Mouse (Mus musculus): Measurements from ENCODE around the gene Gstt3.

Gstt3 gene

DNA sequence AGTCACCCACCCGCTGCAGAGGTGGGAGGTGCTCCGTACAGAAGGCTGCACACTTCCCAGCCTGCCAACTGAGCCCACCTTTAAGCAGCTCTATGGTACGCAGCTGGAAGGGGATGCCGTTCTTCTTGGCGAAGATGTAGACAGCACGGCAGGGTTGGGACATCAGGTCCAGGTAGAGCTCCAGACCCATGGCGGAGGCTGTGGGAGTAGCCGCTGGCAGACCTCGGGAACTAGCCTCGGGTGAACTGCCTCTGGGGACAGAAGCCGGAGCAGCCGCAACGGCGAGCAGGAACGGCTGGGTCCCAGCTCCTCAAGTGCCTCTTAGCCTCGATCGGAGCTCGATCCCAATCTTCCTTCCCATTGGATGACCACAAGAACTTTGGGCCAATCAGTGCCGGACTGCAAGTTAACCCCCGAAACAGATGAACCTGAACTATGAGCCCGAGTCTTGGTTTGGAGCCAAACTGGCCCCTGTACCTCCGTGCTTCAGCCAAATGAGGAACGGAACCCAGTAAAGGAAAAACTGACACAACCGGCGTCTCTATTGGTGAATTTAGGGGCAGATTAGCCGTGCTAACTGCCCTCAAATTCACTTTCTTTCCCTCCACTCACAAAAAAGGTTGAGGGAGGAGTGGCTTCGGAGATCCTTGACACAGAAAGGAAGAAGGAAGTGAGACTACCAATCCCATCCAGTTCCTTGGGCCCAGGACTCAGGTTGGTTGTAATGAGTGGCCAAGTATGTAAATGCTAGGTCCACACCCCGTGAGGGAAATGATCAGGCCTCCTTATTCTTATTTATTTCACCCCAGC, at the start of gene Gstt3, which contains the start of gene Gm20441:
Gstt3 (minus strand) TSS at position 646 of the 810 bp plus-strand sequence.
Gm20441 (minus strand) TSS at position 186 of the 810 bp plus-strand sequence.
- DNase-seq (ENCODE audit: low read depth, low spot score): no peak

DNA sequence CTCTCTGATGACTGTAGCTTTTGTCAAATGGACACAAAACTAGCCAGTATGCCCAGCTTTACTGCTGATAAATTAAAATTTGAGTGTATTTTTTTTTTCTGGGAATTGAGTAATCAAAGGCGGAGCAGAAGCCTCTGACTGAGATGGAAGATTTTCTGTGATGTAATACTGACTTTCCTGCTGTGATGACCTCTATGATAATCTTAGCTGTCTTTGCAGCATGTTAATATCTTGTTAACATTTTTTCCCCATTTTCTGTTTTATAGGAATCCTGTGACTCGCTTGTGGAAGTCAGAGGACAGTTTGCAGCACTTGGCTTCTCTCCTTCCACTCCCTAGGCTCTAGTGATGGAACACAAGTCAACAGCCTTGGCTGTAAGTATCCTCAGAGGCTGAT, 49.1 kb upstream of the Gstt3 start:
- no peak for DNase-seq (ENCODE audit: low read depth, low spot score)

DNA sequence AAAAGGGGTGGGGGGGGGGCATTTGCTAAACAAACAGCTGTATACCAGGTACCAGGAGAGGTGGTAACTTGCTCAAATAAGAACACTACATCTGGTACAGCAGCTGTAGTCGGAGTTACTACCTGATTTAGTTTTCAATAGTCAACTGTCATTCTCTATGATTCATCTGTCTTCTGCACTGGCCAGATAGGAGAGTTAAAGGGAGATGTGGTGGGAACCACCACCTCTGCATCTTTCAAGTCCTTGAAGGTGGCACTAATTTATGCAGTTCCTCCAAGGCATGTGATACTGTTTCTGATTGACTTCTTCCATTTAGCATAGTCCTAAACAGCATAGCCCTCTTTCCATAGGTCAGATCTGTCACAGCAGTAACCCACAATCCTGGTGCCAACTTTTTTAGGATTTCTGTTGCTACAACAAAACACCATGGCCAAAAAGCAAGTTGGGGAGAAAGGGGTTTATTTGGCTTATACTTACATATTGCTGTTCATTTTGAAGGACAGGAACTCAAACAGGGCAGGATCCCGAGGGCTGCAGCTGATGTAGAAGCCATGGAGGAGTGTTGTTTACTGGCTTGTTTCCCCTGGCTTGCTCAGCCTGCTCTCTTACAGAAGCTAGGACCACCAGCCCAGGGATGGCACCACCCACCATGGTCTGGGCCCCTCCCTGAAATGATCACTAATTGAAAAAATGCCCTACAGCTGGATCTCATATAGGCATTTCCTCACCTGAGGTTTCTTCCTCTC, 48.5 kb upstream of the Gstt3 start:
- DNase-seq (ENCODE audit: low read depth, low spot score): no peak

DNA sequence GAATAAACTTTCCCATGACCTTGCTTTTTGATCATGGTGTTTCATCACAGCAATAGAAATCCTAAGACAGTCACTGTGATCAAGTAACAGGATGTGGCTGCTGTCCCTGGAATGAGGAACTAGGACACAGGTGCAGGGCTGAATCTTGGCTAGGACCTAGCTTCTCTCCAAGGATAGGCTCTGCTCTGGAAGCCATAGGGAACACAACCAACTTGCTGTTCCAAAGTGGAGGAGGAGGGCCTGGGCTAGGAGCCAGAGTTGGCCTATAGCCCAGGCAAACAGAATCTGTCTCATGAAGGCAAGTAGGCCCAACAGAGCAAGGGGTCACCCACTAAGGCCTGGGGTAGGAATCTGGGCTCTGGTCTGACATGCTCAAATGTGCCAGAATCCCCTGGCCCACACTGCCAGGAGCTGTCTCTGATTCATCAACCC, 47.3 kb upstream of the Gstt3 start:
- no peak for DNase-seq (ENCODE audit: low read depth, low spot score)

DNA sequence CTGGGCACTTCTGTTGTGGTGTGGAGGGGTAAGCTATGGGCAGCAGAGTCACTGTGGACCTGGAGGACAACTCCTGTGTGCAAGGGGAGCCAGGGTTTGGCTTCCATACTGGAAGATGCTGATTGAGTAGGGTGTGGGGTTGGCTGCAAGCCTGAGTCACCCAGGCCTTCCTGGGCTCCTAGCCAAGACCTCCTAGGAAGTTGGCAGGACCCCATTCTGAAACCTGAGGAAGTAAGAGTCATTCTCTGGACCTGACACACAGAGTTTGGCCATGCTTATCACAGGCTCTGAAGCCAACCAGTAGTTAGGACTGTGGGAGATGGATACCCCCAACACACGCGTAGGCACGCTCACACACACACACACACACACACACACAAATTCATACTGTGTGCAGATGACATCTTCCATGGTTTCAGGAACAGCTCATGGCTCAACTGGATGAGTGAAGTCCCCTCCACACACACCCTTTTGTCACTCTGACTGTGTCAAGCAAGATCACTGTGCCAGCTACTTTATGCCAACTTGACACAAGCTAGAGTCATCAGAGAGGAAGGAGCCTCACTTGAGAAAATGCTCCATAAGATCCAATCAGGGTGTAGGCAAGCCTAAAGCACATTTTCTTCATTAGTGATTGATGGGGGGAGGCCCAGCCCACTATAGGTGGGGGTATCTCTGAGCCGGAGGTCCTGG, 46.6 kb upstream of the Gstt3 start:
- DNase-seq (ENCODE audit: low read depth, low spot score): no peak

DNA sequence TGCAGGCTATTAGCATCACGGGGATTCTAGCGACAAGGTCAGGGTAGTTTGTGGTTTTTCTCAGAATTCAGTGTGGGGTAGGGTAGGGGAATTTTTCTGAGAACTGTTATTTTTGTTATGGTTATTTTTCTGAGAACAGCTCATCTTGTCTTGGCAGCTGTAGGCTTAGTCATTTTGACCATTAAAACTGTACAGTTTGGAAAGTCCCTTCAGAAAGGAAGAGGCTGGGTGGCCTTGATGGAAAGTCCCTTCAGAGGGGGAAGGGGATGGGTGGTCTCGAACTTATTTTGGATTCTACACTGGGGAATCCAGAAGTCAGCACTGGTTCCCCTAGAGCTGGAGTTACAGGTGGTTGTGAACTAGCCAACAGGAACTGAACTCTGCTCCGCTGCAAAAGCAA, 43.3 kb upstream of the Gstt3 start:
- DNase-seq (ENCODE audit: low read depth, low spot score): no peak

DNA sequence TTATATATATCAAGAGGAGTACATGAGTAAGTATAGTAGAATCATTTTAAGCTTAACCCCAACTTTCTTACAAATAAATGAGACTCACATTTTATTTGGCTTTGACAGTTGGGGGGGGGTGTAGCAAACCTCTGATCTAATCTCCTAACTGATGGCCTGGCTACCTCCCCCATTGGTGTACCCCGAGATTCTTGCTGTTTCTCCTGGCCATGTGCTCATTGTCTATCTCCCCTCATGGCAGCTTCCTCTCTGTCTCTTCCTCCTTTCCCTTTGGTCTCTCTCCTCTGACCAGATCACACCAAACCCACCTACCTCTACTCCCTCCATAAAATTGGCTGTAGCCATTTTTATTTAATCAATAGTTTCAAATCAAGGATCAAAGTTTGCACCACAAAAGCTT, 42.6 kb upstream of the Gstt3 start:
- no peak for DNase-seq (ENCODE audit: low read depth, low spot score)

DNA sequence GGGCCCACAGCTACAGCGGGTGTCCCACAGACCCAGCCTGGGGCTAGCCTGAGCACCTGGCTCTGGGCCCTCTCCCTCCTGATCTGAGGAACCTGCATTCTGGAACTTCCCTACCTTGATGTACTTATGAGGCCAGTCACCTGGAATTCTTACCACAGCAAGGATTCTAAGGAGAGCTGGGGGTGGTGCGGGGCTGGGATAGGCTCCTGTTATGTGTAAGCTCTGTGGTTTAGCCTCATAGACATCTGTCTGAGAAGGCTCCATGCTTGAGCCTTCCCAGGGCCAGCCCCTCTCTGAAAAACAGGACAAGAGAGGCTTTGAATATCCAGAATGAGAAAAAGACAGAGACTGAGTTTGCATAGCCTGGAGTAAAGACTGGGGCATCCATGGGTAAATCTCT, 41.2 kb upstream of the Gstt3 start, which contains the start of gene Gstt4:
Gstt4 (minus strand) TSS at position 101 of the 400 bp plus-strand sequence.
- DNase-seq (ENCODE audit: low read depth, low spot score): no peak

DNA sequence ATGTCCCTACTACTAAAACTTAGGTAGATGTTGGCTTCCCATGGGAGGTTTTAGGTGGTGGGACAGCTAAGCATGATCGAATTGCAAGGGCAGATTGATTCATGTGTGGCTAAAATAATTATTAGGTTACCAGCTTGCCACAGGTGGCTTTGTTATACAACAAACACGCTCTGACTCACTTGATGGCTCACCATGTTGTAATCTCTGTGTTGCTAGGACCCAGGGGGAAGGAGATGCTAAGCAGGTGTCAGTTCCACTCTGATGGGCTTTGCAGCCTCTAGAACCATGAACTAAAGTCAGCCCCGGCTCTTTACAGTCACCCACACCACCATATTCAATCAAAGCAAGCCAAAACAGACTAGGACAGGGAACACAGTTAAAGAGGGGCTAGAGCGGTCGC, 38.7 kb upstream of the Gstt3 start:
- DNase-seq (ENCODE audit: low read depth, low spot score): no peak

DNA sequence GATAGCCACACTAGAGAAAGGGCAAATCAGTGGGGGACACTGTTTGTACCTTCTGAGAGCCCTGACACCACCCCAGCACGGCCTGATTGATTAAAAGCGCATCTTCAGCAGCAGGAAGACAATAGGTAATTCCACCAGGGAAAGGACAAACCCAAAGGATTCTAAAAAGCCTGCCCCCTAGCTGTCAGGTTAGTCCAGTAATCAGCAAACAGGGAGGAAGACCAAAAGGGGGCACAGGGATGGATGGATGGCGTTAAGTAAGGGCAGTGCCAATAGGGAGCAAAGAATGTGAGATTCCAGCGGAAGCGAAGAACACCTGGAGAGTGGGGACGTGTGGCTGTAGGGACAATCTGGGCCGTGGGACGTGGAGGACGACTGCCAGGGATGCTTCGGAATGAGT, 37.4 kb upstream of the Gstt3 start:
- DNase-seq (ENCODE audit: low read depth, low spot score): no peak

DNA sequence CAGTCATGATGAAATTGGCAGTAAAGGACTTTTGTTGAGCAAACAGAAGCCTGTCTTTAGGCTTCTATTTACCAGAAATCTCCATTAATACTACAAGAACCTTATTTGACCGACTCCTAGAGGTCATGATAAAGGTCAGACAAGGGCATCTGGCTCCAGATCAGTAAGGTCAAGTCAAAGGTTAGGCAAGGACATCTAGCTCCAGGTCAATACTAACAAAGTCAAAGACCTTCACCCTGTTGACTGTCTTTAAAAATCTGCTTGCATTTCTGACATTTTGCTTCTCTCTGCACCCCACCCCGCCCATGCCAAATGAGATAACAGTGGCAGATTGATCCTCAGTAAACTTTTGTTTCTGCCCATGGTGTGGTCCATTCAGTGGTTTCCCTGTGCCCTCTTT, 23.0 kb upstream of the Gstt3 start:
- no peak for DNase-seq (ENCODE audit: low read depth, low spot score)

DNA sequence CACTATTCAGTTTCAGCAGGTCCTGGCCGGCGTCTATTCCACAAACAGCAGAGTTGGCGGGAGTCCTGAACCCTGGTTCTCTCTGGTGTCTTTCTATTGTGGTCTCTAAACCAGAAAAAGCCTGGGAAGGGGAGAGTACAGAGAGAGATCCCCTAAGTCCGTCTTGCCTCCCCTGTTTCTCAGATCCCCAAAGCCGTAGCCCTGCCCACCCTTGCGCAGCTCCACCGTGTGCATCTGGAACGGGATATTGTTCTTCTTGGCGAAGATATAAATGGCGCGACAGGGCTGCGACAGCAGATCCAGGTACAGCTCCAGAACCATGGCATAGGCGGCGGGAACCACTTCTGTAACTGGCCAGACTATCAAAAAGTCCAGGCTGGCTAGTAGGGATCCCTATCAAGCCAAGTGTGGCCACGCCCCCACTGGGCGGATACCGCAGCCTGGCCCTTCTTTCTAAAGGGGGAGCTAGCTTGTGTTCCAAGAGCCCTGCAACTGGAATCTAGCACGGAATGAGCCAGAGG, 17.0 kb upstream of the Gstt3 start, which contains the start of gene Gstt1:
Gstt1 (minus strand) TSS at position 409 of the 521 bp plus-strand sequence.
- DNase-seq (ENCODE audit: low read depth, low spot score): peak; percentile 31

DNA sequence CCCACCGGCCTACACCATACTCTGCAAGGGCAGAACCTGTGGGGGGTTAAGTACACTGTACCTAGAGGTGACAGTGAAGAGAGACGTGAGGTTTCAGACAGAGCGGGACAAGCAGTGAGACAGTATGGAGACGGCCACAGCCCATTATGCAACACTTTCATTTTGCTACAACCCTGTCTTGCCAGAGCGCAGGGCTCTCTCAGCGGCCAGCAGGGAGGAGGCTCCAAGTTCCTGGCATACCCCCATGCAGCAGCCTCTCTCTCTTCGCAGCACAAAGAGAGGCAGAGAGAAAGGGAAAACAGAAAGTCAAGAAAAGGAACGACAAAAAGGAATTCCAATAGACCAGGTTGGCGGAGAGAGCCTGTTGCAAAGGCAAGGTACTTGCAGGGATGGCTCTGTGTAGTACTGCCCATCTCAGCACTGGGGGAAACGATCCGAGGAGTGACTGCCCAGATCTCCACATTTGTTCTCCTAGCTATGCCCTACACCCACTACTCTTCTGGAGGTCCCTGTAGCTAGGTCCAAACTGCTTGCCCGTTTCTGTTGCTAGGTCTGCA, 16.5 kb upstream of the Gstt3 start:
- no peak for DNase-seq (ENCODE audit: low read depth, low spot score)

DNA sequence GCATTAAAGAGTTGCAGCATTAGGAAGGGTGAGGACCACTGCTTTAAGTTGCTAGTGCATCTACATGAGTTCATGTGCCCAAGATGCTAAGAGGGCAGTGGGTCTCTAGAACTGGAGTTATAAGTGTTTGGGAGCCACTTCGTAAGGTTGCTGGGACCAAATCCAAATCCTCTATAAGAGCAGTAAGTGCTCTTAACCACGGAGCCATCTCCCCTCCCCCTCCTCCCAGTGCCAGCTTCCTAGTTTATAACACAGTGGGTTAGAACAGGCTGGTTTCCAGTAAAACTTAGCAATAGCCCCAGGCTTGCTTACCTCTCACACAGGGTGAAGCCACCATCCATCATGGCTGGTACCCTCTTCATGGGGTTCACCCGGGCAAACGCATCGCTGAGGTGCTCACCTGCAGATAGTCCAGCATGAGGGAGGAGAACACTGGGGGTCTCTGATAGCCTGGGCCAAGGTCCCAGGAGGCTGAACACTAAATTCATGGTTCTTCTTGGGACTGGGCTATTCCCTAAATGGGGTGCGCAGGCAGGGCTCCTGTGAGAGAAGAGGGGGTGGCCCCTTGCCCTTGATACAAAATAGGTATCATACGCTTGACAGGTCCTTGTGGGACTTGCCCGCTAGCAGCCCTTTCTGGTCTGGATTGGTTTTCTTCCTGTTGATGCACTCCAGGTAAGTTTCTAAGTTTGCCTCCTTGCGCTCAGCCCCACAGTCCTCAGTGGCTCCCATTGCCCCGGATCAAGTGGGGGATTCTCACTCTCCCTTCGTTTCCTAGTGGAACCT, 15.7 kb upstream of the Gstt3 start:
- DNase-seq (ENCODE audit: low read depth, low spot score): no peak

DNA sequence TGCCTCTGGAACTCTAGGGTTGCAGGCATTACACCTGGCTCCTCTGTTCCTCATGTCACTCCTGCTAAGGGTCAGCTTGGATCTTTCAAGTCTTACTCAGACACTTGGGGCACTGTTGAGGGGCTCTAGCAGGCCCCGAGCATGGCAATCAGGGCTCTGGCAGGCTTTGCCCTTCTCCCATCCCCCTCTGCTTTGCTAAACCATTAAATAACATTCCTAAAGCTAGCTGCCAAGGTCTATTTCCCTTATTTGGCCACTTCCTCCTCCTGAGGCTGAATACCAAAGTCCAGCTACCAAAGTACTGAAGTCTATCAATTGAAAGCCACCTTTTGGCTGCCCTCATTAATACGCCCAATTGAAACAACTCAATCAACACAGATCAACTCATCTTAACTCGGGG, 13.7 kb upstream of the Gstt3 start:
- no peak for DNase-seq (ENCODE audit: low read depth, low spot score)

DNA sequence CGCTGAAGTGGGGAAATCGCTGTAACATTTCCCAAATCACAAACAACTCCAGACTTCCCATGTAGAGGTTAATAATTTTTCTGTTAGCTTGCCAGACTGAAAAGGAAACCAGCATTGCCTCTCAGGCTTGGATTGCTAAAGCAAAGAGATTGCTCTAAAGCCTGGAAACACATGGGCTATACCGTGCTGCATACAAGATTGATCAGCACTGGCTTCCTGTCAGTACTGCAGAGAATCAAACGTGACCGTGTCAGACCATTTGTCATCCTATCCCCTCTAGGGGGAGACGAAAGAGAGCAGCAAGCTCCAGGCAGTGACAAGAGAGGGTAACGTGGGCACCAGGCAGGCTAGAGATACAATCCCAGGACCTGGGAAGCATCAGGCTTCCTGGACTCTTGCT, 9.6 kb upstream of the Gstt3 start:
- DNase-seq (ENCODE audit: low read depth, low spot score): no peak

DNA sequence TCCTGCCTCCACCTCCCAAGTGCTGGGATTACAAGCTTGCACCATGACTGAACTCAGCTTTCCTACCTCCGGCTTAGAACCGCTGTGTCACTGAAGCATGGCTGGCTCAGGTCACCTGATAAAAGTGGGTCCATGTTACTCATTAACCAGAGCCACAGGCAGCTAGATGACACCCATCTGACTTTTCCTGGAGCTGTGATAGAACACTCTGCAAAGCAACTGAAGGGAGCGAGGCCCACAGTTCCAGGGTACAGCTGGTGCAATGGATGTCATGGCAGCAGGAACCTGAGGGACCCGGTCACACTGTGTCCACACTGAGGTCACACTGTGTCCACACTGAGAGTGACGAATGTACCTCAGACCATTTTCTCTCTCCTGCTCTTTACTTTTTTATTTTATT, 8.6 kb upstream of the Gstt3 start:
- DNase-seq (ENCODE audit: low read depth, low spot score): no peak

DNA sequence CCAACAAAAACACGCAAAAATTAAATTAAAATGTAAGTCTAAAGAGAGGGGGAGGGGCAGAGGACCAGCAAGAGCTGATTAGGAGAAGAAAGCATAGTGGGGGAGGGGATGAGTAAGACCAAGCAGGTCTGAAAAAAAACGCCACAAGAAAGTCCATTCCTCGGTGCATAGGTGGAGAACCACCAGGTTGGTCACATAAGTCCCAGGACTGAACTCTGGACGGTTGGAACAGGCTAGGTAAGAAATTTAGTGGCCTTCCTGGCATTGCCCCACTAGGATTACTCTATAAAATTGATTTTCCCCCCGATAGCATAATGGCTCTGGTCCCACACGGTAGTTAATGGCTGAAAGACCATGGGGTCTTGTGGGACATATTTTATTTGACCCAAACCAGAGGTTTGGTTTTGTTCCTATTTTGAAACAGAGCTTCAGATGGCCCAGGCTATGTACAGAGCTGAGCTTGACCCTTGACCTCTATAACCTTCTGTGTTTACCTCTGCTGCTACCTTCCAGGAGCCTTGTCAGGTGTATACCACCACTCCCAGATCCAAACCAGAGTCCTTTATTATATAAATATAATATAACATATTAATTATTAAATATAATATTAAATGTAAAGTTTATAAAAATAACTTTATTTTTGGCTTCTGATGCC, 8.0 kb upstream of the Gstt3 start:
- no peak for DNase-seq (ENCODE audit: low read depth, low spot score)

DNA sequence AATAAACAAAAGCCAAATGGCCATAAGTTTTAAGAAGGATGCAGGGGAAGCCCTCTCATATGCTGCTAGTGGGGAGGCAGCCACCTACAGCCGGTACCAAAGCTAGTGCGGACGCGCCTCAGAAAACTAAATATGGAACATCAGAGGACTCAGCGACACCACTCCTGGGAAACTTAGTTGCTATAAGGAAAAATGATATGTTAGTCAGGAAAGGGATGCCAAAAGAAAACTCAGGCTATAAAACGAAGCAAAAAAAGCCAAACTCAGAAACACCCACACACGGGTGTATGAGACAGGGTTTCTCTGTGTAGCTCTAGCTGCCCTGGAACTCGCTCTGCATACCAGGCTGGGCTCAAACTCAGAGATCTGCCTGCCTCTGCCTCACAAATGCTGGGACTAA, 7.1 kb upstream of the Gstt3 start:
- no peak for DNase-seq (ENCODE audit: low read depth, low spot score)

DNA sequence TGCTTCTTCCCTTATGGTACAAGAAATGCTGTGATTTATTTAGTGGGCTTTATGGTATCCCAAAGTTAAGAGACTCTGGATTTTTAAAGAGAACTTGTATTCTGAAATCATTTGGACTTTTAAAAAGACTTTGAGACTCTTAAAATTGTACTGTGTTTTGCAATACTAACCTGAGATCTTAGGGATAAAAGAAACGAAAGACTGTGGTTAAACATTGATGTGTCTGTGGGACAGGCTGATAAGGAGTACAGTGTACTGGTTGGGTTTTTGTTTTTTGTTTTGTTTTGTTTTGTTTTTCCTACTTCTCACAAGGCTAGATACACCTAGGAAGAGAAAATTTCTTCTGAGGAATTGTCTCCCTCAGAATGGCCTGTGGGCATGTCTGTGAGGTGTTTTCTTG, 4.2 kb upstream of the Gstt3 start:
- DNase-seq (ENCODE audit: low read depth, low spot score): no peak

Data from c-Kit-negative CD71-positive TER-119-positive erythroid progenitor cells, embryonic 14.5 days (primary cell).